Mouse (Mus musculus) embryonic fibroblast, embryonic 13.5 days (primary cell): ENCODE measurements at regions not wholly inside any gene's neighbourhood (a gene's known extent, or its start where the extent isn't known, plus 50 kb on each side); places are given as distances from the start of the nearest gene placed in this dataset.

Source experiments
- H3K27ac ChIP-seq: 2 replicates; pipeline ENCODE4 v1.5.1; 2012; ENCODE audit warnings: low read length, control low read depth, inconsistent platforms; ENCODE audit not compliant: insufficient read depth
- H3K4me1 ChIP-seq: 2 replicates; pipeline ENCODE4 v1.6.1; 2011; ENCODE audit warnings: low read length; ENCODE audit not compliant: control insufficient read depth, insufficient read depth
- H3K4me3 ChIP-seq: 2 replicates; pipeline ENCODE4 v1.5.1; 2011; ENCODE audit warnings: mild to moderate bottlenecking, control low read depth, low read length; ENCODE audit not compliant: insufficient read depth
- CTCF ChIP-seq: IDR thresholded peaks from 2 replicates; pipeline ENCODE4 v1.5.1; 2011; ENCODE audit warnings: mild to moderate bottlenecking, control low read depth, low read length, moderate library complexity, borderline replicate concordance; ENCODE audit not compliant: insufficient read depth
- POLR2A ChIP-seq: IDR thresholded peaks from 2 replicates; pipeline ENCODE4 v1.6.1; 2011; ENCODE audit warnings: low read depth, mild to moderate bottlenecking, control low read depth, low read length, moderate library complexity

- TF ChIP-seq CTCF = no peak
- no peak for TF ChIP-seq POLR2A
- H3K4me1 ChIP-seq = no peaks in the 10 kb centered on the region
- no peak overlapping the region for H3K4me3 ChIP-seq
- no peak overlapping the region for H3K27ac ChIP-seq
Observed at GRCm38 (mm10) chr1:137636321-137636944, 539.1 kb downstream of the Ptprc start.

GRCm38 (mm10) chr1:137635781-137636180 lies 539.7 kb downstream of the Ptprc start:
- Histone ChIP-seq H3K4me3 (no peak overlapping the region), H3K4me1 (no peaks in the 10 kb centered on the region), H3K27ac (no peak overlapping the region)
- no peak for TF ChIP-seq POLR2A
- no peak for TF ChIP-seq CTCF

GRCm38 (mm10) chr1:137631546-137631945 lies 544.0 kb downstream of the Ptprc start:
- Histone ChIP-seq H3K4me3 (no peak overlapping the region), H3K27ac (no peak overlapping the region), H3K4me1 (no peaks in the 10 kb centered on the region)
- TF ChIP-seq POLR2A = no peak
- TF ChIP-seq CTCF = no peak

- no peak for TF ChIP-seq POLR2A
- Histone ChIP-seq H3K4me1 (no peaks in the 10 kb centered on the region), H3K27ac (no peak overlapping the region), H3K4me3 (no peak overlapping the region)
Observed at GRCm38 (mm10) chr1:137620672-137621071, 554.8 kb downstream of the Ptprc start.

- TF ChIP-seq POLR2A (no peak), CTCF (no peak)
- Histone ChIP-seq H3K27ac (no peak overlapping the region), H3K4me1 (no peaks in the 10 kb centered on the region), H3K4me3 (no peak overlapping the region)
Observed at GRCm38 (mm10) chr1:137618231-137618630, 557.3 kb downstream of the Ptprc start.

- H3K4me1 ChIP-seq = no peaks in the 10 kb centered on the region
- H3K27ac ChIP-seq = no peak overlapping the region
- no peak overlapping the region for H3K4me3 ChIP-seq
- TF ChIP-seq POLR2A = no peak
- no peak for TF ChIP-seq CTCF
Observed at GRCm38 (mm10) chr1:137617513-137617912, 558.0 kb downstream of the Ptprc start.

- no peak for TF ChIP-seq POLR2A
- no peak overlapping the region for H3K27ac ChIP-seq
- no peaks in the 10 kb centered on the region for H3K4me1 ChIP-seq
Observed at GRCm38 (mm10) chr1:137606716-137607115, 568.8 kb downstream of the Ptprc start.

GRCm38 (mm10) chr1:137605890-137606663 lies 569.4 kb downstream of the Ptprc start:
- TF ChIP-seq CTCF = no peak
- no peak for TF ChIP-seq POLR2A
- Histone ChIP-seq H3K4me1 (no peaks in the 10 kb centered on the region), H3K27ac (no peak overlapping the region), H3K4me3 (no peak overlapping the region)

More at GRCm38 (mm10) chr1:137606716-137607115, 568.8 kb downstream of the Ptprc start:
- no peak overlapping the region for H3K4me3 ChIP-seq

- TF ChIP-seq POLR2A (no peak), CTCF (no peak)
- Histone ChIP-seq H3K27ac (no peak overlapping the region), H3K4me1 (peaks cover 2% of the 10 kb centered on the region; the same call in 1 of the 2 replicates), H3K4me3 (no peak overlapping the region)
Observed at GRCm38 (mm10) chr1:137593732-137594131, 581.8 kb downstream of the Ptprc start.

- TF ChIP-seq POLR2A (no peak), CTCF (no peak)
- H3K4me1 ChIP-seq = peaks cover 4% of the 10 kb centered on the region; the same call in 1 of the 2 replicates
- H3K4me3 ChIP-seq = no peak overlapping the region
- no peak overlapping the region; the same call in 1 of the 2 replicates for H3K27ac ChIP-seq
Observed at GRCm38 (mm10) chr1:137591891-137592290, 583.6 kb downstream of the Ptprc start.

GRCm38 (mm10) chr1:137591295-137591694 lies 584.2 kb downstream of the Ptprc start:
- H3K4me1 ChIP-seq = peaks cover 4% of the 10 kb centered on the region; the same call in 1 of the 2 replicates
- TF ChIP-seq POLR2A (no peak), CTCF (no peak)
- H3K27ac ChIP-seq = no peak overlapping the region
- no peak overlapping the region for H3K4me3 ChIP-seq
